Mouse (Mus musculus): ENCODE results near the gene Ptov1.

DNA sequence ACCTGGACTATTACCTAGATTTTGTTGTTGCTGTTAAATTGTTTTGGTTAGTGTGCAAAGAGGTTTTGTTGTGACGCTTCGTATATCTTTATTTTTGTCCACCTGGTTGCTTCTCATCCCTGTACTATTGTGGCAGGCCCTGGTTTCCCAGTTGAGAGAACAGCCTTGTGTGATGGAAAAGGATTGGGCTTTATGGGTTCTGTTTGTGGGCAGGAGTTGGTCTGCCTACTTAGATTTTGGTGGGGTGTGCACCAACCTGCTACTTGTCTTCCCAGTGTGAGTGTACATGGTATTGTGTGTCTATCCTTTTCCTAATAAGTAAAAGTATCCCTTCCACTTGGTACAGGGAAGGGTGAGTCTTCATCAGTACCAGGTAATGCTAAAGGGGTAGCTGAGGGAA, 50.2 kb downstream of the Ptov1 start:
- no peak for TF ChIP-seq POLR2A (IDR thresholded peaks at IDR 0.05; ENCODE audit: borderline replicate concordance, extremely low read depth, insufficient read depth, insufficient read length, poor library complexity, severe bottlenecking)
- no peak for TF ChIP-seq CTCF (IDR thresholded peaks at IDR 0.05; ENCODE audit: borderline replicate concordance, extremely low read depth, insufficient read depth, insufficient read length)

All from brain, embryonic 14.5 days (tissue).